Comparison of ENCODE assay signal across 16 mouse cellular contexts in the genomic region with DNA sequence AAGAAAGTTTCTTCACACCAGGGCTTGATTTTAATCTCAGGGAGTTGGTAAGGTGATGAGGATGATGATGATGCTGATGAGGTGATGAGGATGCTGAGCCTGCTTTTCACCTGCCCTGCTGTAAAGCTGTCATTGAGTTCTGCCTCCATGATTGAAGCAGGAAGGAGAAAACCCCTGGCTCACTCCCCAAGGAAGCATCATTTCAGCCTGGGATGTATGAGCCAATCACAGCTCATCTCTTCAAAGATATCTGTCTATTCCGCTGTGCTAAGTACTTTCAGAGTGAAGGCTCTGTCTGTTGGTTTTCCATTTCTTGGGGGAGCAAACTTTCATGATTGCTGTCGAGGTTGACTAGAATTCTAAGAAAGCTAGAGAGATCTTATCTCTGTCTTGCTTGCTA.
DNase-seq lines count a peak whose midpoint lies in the region; ATAC-seq and TF ChIP-seq lines count a peak whose summit lies in the region.
"Had no signal": no experiment of that assay in that cellular context is flagged by ENCODE, and none has a peak within 500 bp of the region (broad histone marks: within the 10 kb centered on the region; RNA-seq: fewer than 3 reads in every experiment).

No protein-coding gene starts in this region.

- WGBS in forebrain, embryonic 16.5 days: 56% methylated on average over 2 of the region's 2 CpGs
- 27% methylated on average over 2 of the region's 2 CpGs for WGBS in midbrain, postnatal 0 days

- H3K36me3 ChIP-seq in forebrain, embryonic 16.5 days (ENCODE audit: control insufficient read depth, insufficient read depth): no peaks in the 10 kb centered on the region
- no peaks in the 10 kb centered on the region for H3K36me3 ChIP-seq in midbrain, postnatal 0 days (ENCODE audit: insufficient read depth, low read length)
- H3K36me3 ChIP-seq: embryonic facial prominence, embryonic 15.5 days; kidney, embryonic 15.5 days; limb, embryonic 13.5 days had no signal

- peak overlapping the region; percentile 71; the same call in 1 of the 2 replicates for H3K27ac ChIP-seq in layer of hippocampus, adult 2 months
- no peak overlapping the region for H3K27ac ChIP-seq in forebrain, embryonic 16.5 days (ENCODE audit: low read length)
- peak overlapping the region; percentile 73 for H3K27ac ChIP-seq in midbrain, postnatal 0 days (ENCODE audit: low read depth, low read length)
- H3K27ac ChIP-seq: embryonic facial prominence, embryonic 15.5 days; kidney, embryonic 15.5 days; limb, embryonic 13.5 days; macrophage had no signal

- ATAC-seq in forebrain, embryonic 16.5 days: no peak
- peak; percentile 24; the same call in 1 of the 2 replicates for ATAC-seq in midbrain, postnatal 0 days (ENCODE audit: low FRiP score)
- ATAC-seq: inflammation-experienced regulatory T-cells, adult 6 months had no signal

- no peak for TF ChIP-seq CTCF in layer of hippocampus, adult 2 months (conservative IDR thresholded peaks at IDR 0.05)
- TF ChIP-seq CTCF in midbrain, postnatal 0 days (IDR thresholded peaks at IDR 0.05): no peak

- DNase-seq in layer of hippocampus, adult 2 months (ENCODE audit: low spot score in 2 of 2): peak in 1 of 2 experiments; percentile 26
- DNase-seq in layer of hippocampus, adult 9-11 months: no peak
- peak; percentile 75 for DNase-seq in brain, adult 2 months (ENCODE audit: low read depth, low spot score)
- DNase-seq in midbrain, postnatal 0 days (ENCODE audit: low spot score): peak; percentile 57
- DNase-seq in embryo, embryonic 11 days: no peak
- no peak for DNase-seq in kidney, postnatal 14 days
- DNase-seq: adrenal gland, postnatal 36 days; layer of hippocampus, postnatal 36 days; lung, adult 18-20 months; thymus, adult 2 months had no signal

- no peak overlapping the region for H3K9ac ChIP-seq in forebrain, embryonic 16.5 days (replicated peaks; ENCODE audit: low read depth, low read length)
- H3K9ac ChIP-seq in midbrain, postnatal 0 days (replicated peaks; ENCODE audit: low read length, poor library complexity, severe bottlenecking): peak overlapping the region; percentile 63
- H3K9ac ChIP-seq: embryonic facial prominence, embryonic 15.5 days; kidney, embryonic 15.5 days; limb, embryonic 13.5 days had no signal

- H3K4me1 ChIP-seq in forebrain, embryonic 16.5 days (replicated peaks; ENCODE audit: control insufficient read depth, insufficient read depth, low read length): peaks cover 8% of the 10 kb centered on the region
- H3K4me1 ChIP-seq in midbrain, postnatal 0 days (ENCODE audit: insufficient read depth, low read length): peaks cover 8% of the 10 kb centered on the region; the same call in 1 of the 2 replicates

- no peaks in the 10 kb centered on the region for H3K9me3 ChIP-seq in forebrain, embryonic 16.5 days (ENCODE audit: control insufficient read depth, low read length)
- no peaks in the 10 kb centered on the region for H3K9me3 ChIP-seq in midbrain, postnatal 0 days (ENCODE audit: low read length)
- H3K9me3 ChIP-seq: embryonic facial prominence, embryonic 15.5 days; kidney, embryonic 15.5 days; limb, embryonic 13.5 days had no signal

- peak overlapping the region; percentile 56 for H3K4me3 ChIP-seq in layer of hippocampus, adult 2 months
- H3K4me3 ChIP-seq in forebrain, embryonic 16.5 days (replicated peaks; ENCODE audit: low read length): peak overlapping the region; percentile 31
- peak overlapping the region; percentile 45 for H3K4me3 ChIP-seq in midbrain, postnatal 0 days (ENCODE audit: low read depth, low read length)
- H3K4me3 ChIP-seq: embryonic facial prominence, embryonic 15.5 days; kidney, embryonic 15.5 days; limb, embryonic 13.5 days had no signal

- peak overlapping the region; percentile 30 for H3K4me2 ChIP-seq in forebrain, embryonic 16.5 days (ENCODE audit: low read length)
- H3K4me2 ChIP-seq in midbrain, postnatal 0 days (ENCODE audit: low read depth, low read length, poor library complexity, severe bottlenecking): peak overlapping the region; percentile 61
- H3K4me2 ChIP-seq: embryonic facial prominence, embryonic 15.5 days; kidney, embryonic 15.5 days; limb, embryonic 13.5 days had no signal

- H3K27me3 ChIP-seq in forebrain, embryonic 16.5 days (replicated peaks; ENCODE audit: control insufficient read depth, insufficient read depth, low read length): no peaks in the 10 kb centered on the region
- H3K27me3 ChIP-seq in midbrain, postnatal 0 days (ENCODE audit: insufficient read depth, low read length): no peaks in the 10 kb centered on the region
- H3K27me3 ChIP-seq: embryonic facial prominence, embryonic 15.5 days; kidney, embryonic 15.5 days; limb, embryonic 13.5 days had no signal

Comparison
In these comparisons a context has a peak if more than half of its experiments do, and no peak if none do; other contexts are left out.
1. DNase-seq: peak in brain, adult 2 months (single experiment) and midbrain, postnatal 0 days (single experiment); none in layer of hippocampus, adult 9-11 months (single experiment), embryo, embryonic 11 days (single experiment) and kidney, postnatal 14 days (single experiment).
2. Peak in every context shown above with its lines, with median percentiles within 50 percentile points of each other: H3K4me3 ChIP-seq.